Mouse (Mus musculus) ES-E14 (cell line): Measurements from ENCODE around the gene Ercc2.

Source experiments
- HCFC1 ChIP-seq: IDR thresholded peaks from 2 replicates; pipeline ENCODE4 v1.6.1; 2012; ENCODE audit warnings: low read length, inconsistent platforms, borderline replicate concordance; ENCODE audit not compliant: insufficient read depth
- ZC3H11A ChIP-seq: IDR thresholded peaks from 2 replicates; pipeline ENCODE4 v1.6.1; 2012; ENCODE audit warnings: low read depth, mild to moderate bottlenecking, inconsistent platforms, low read length, borderline replicate concordance

- TF ChIP-seq HCFC1 (no peak), ZC3H11A (no peak)
Measured at GRCm38 (mm10) chr7:19427999-19428650, 46.3 kb downstream of the Ercc2 start.
